Mouse (Mus musculus) myocyte (in vitro differentiated cells): ENCODE results near the gene Gm10322.

Source experiments
- CEBPB ChIP-seq: IDR thresholded peaks from 2 replicates; pipeline ENCODE4 v1.6.1; 2011; ENCODE audit warnings: mild to moderate bottlenecking, moderate library complexity; ENCODE audit not compliant: poor library complexity, insufficient read depth, severe bottlenecking
- E2F4 ChIP-seq: IDR thresholded peaks from one replicate; pipeline ENCODE4 v1.6.1; 2011; ENCODE audit warnings: mild to moderate bottlenecking, control low read depth, moderate library complexity; ENCODE audit not compliant: insufficient read depth
- MAX ChIP-seq: IDR thresholded peaks from one replicate; pipeline ENCODE4 v1.6.1; 2011; ENCODE audit warnings: low read depth, mild to moderate bottlenecking, control low read depth
- MYOD1 ChIP-seq, 3 experiments: IDR thresholded peaks; one replicate each; pipeline ENCODE4 v1.6.1; 2011; ENCODE audit warnings: control low read depth in 2 of 3, low read depth in 2 of 3, mild to moderate bottlenecking in 2 of 3, moderate library complexity in 1 of 3; ENCODE audit not compliant: insufficient read length in 2 of 3, control insufficient read depth in 1 of 3
- POLR2A ChIP-seq: IDR thresholded peaks from one replicate; pipeline ENCODE4 v1.6.1; 2011; ENCODE audit warnings: low read depth, mild to moderate bottlenecking, control low read depth, moderate library complexity; ENCODE audit not compliant: insufficient read length
- POLR2AphosphoS2 ChIP-seq: IDR thresholded peaks from one replicate; pipeline ENCODE4 v1.6.1; 2011; ENCODE audit warnings: low read depth, control low read depth; ENCODE audit not compliant: insufficient read length
- REST ChIP-seq: IDR thresholded peaks from one replicate; pipeline ENCODE4 v1.6.1; 2011; ENCODE audit warnings: mild to moderate bottlenecking, control low read depth, moderate library complexity; ENCODE audit not compliant: insufficient read depth, insufficient read length
- SRF ChIP-seq: IDR thresholded peaks from one replicate; pipeline ENCODE4 v1.6.1; 2011; ENCODE audit warnings: low read depth; ENCODE audit not compliant: control insufficient read depth, insufficient read length
- TCF12 ChIP-seq: IDR thresholded peaks from one replicate; pipeline ENCODE4 v1.6.1; 2011; ENCODE audit warnings: mild to moderate bottlenecking, control low read depth; ENCODE audit not compliant: poor library complexity, insufficient read depth, severe bottlenecking

- TF ChIP-seq SRF (no peak), CEBPB (peak; percentile 71), POLR2AphosphoS2 (no peak), MAX (no peak), E2F4 (no peak), TCF12 (no peak), REST (no peak), POLR2A (no peak), MYOD1 (IDR thresholded peaks at IDR 0.05; ENCODE audit: control insufficient read depth in 1 of 3, insufficient read length in 2 of 3, low read depth in 2 of 3) (peak in 1 of 3 experiments; percentile 25)
Measured at GRCm38 (mm10) chr10:59638576-59638975, 22.7 kb downstream of the Gm10322 start.
